Comparison of ENCODE assay signal across 8 mouse cellular contexts in the genomic region with DNA sequence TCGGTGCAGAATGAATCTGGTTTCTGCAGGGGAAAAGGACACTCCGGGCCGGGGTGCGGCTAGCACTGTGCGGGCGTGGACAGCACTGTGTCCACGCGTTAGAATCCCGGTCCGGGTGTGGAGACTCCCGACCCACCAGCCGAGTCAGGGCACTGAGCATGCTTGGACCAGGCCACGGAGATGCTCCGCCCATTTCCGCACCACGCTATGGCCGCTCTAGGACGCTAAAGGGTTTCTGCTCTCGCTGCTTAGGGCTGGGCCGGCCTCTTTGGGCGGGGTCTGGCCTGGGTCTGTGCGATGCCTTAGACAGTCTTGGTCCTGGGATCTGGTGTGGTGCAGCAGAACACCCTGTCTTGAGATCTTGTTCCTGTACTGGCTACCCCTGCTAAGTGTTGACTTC. TPM values are rescaled to one million over a fixed set of nuclear protein-coding genes. Genes with fewer than 3 reads are reported as not detected.
DNase-seq lines count a peak whose midpoint lies in the region; ATAC-seq and TF ChIP-seq lines count a peak whose summit lies in the region.

No protein-coding gene starts in this region.

- no peaks in the 10 kb centered on the region for H3K9me3 ChIP-seq in heart, embryonic 10.5 days
- H3K9me3 ChIP-seq in kidney, embryonic 15.5 days (replicated peaks) = no peaks in the 10 kb centered on the region

- TF ChIP-seq CTCF in bone marrow macrophage, adult 2 months (IDR thresholded peaks at IDR 0.05; ENCODE audit: low read depth, low read length) = no peak
- no peak for TF ChIP-seq CTCF in embryonic fibroblast, embryonic 13.5 days (IDR thresholded peaks at IDR 0.05; ENCODE audit: borderline replicate concordance, insufficient read depth, low read length)

- H3K27me3 ChIP-seq in heart, embryonic 10.5 days (ENCODE audit: insufficient read depth, poor library complexity, severe bottlenecking) = no peaks in the 10 kb centered on the region
- no peaks in the 10 kb centered on the region for H3K27me3 ChIP-seq in kidney, embryonic 15.5 days

- DNase-seq in 416B (ENCODE audit: low read depth) (peak; percentile 62), liver (peak; percentile 89)
- DNase-seq in heart, embryonic 10.5 days (ENCODE audit: low spot score) = peak; percentile 96
- peak; percentile 64 to 80 for DNase-seq in spleen, postnatal 4 days (ENCODE audit: low spot score in 2 of 2)

- peak overlapping the region; percentile 59 for H3K4me2 ChIP-seq in kidney, embryonic 15.5 days

- no peaks in the 10 kb centered on the region for H3K36me3 ChIP-seq in heart, embryonic 10.5 days
- H3K36me3 ChIP-seq in kidney, embryonic 15.5 days = no peaks in the 10 kb centered on the region

- peak overlapping the region; percentile 17; the same call in 1 of the 2 replicates for H3K27ac ChIP-seq in bone marrow macrophage, adult 2 months (ENCODE audit: insufficient read depth, low read depth, low read length)
- peak overlapping the region; percentile 79 for H3K27ac ChIP-seq in embryonic fibroblast, embryonic 13.5 days (ENCODE audit: insufficient read depth, low read length)
- H3K27ac ChIP-seq in heart, embryonic 10.5 days = peak overlapping the region; percentile 95
- peak overlapping the region; percentile 72 for H3K27ac ChIP-seq in kidney, embryonic 15.5 days

- peak; percentile 100 for ATAC-seq in kidney, embryonic 15.5 days (replicated peaks; ENCODE audit: low FRiP score)
- peak; percentile 50; the same call in 1 of the 2 replicates for ATAC-seq in monocyte, adult 5-6 weeks (replicated peaks; ENCODE audit: insufficient number of reproducible peaks, low FRiP score, low TSS enrichment, poor library complexity, severe bottlenecking)

- TF ChIP-seq POLR2A in bone marrow macrophage, adult 2 months (IDR thresholded peaks at IDR 0.05; ENCODE audit: borderline replicate concordance, low read depth, low read length) = no peak
- peak; percentile 90 for TF ChIP-seq POLR2A in embryonic fibroblast, embryonic 13.5 days (IDR thresholded peaks at IDR 0.05; ENCODE audit: low read depth, low read length)

- peak overlapping the region; percentile 66 for H3K4me3 ChIP-seq in bone marrow macrophage, adult 2 months (ENCODE audit: insufficient read depth, low read length)
- H3K4me3 ChIP-seq in embryonic fibroblast, embryonic 13.5 days (ENCODE audit: insufficient read depth, low read length) = peak overlapping the region; percentile 49
- H3K4me3 ChIP-seq in heart, embryonic 10.5 days = peak overlapping the region; percentile 81
- H3K4me3 ChIP-seq in kidney, embryonic 15.5 days (replicated peaks) = peak overlapping the region; percentile 58

- H3K4me1 ChIP-seq in bone marrow macrophage, adult 2 months (ENCODE audit: control insufficient read depth, insufficient read depth, low read length) = peaks cover 3% of the 10 kb centered on the region
- peaks cover 5% of the 10 kb centered on the region; the same call in 1 of the 2 replicates for H3K4me1 ChIP-seq in embryonic fibroblast, embryonic 13.5 days (ENCODE audit: control insufficient read depth, insufficient read depth, low read length)
- H3K4me1 ChIP-seq in heart, embryonic 10.5 days = no peaks in the 10 kb centered on the region
- H3K4me1 ChIP-seq in kidney, embryonic 15.5 days = 0 out of 2 replicates have a peak, but pooled peaks cover 5% of the 10 kb centered on the region

- under 1% methylated on average over 22 of the region's 22 CpGs for WGBS in heart, embryonic 10.5 days
- WGBS in kidney, embryonic 15.5 days = under 1% methylated on average over 22 of the region's 22 CpGs

- H3K9ac ChIP-seq in kidney, embryonic 15.5 days = peak overlapping the region; percentile 62

RNA-seq across cellular contexts. Expression of gene Fer, which starts 13.3 kb away (rescaled TPM):
- 16.3 and 25.0 TPM in 2 replicates for polyA plus RNA-seq in bone marrow macrophage, adult 2 months (2012; ENCODE audit: insufficient read depth, insufficient read length, missing spikeins)
- 67.9 and 73.2 TPM in 2 replicates for polyA plus RNA-seq in embryonic fibroblast, embryonic 13.5 days (2011; ENCODE audit: insufficient read length, low read depth, missing spikeins)
- 26.4 and 28.1 TPM in 2 replicates for polyA plus RNA-seq in heart, embryonic 10.5 days (2016; fragmentation: Nextera tagmentation; extraction: Ambion mirVana)
- 30.9 and 31.4 TPM in 2 replicates for polyA plus RNA-seq in kidney, embryonic 15.5 days (2015; fragmentation: Nextera tagmentation; extraction: Ambion mirVana)
- 22.1 to 23.8 TPM (median 22.5 TPM) in 3 replicates for total RNA-seq in monocyte, adult 5-6 weeks (2017)

RNA-seq across cellular contexts. Expression of gene A930002H24Rik, which starts 14.0 kb away (rescaled TPM):
- polyA plus RNA-seq in bone marrow macrophage, adult 2 months (2012; ENCODE audit: insufficient read depth, insufficient read length, missing spikeins) = not detected in 2 replicates
- polyA plus RNA-seq in embryonic fibroblast, embryonic 13.5 days (2011; ENCODE audit: insufficient read length, low read depth, missing spikeins) = 2.1 and 2.6 TPM in 2 replicates
- polyA plus RNA-seq in heart, embryonic 10.5 days (2016; fragmentation: Nextera tagmentation; extraction: Ambion mirVana) = 2.7 TPM in 2 replicates
- polyA plus RNA-seq in kidney, embryonic 15.5 days (2015; fragmentation: Nextera tagmentation; extraction: Ambion mirVana) = 3.2 and 4.5 TPM in 2 replicates
- total RNA-seq in monocyte, adult 5-6 weeks (2017) = 3.2 TPM in 1 of 3 replicates, not detected in the others

Comparison
In these comparisons a context has a peak if more than half of its experiments do, and no peak if none do; other contexts are left out.
1. Peak in every context shown above with its lines: DNase-seq, ATAC-seq, H3K4me3 ChIP-seq and H3K27ac ChIP-seq.
2. H3K27ac ChIP-seq: peak in every context shown above with its lines; median percentile 95 in heart, embryonic 10.5 days; 79 in embryonic fibroblast, embryonic 13.5 days; 72 in kidney, embryonic 15.5 days; 17 in bone marrow macrophage, adult 2 months.